27 mouse cellular contexts compared by ENCODE assay signal in the genomic region with DNA sequence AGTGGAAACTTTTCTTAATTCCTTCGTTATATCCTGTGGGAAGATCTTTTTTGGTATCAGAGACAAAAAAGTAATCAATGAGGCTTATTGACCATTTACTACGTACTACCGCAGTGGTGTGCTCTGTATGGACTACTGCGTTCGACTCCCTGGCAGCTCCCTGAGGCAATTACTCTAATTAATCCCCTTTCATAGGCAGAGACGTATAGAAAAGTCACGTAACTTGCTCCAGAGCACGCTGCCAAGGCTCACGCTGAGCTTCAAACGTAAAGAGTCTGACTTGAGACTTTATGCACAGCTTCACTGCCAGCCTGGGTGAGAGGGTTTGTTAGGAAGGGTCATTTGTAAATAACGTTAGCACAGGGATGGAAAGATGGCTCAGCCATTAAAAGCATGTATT. TPM values are rescaled to one million over a fixed set of nuclear protein-coding genes. Genes with fewer than 3 reads are reported as not detected.
"Had no signal": no experiment of that assay in that cellular context is flagged by ENCODE, and none has a peak within 500 bp of the region (broad histone marks: within the 10 kb centered on the region; RNA-seq: fewer than 3 reads in every experiment).

No protein-coding gene starts in this region.

- H3K9ac ChIP-seq: heart, embryonic 12.5 days; hindbrain, embryonic 13.5 days; hindbrain, embryonic 15.5 days; kidney, embryonic 15.5 days; limb, embryonic 13.5 days; limb, embryonic 15.5 days; liver, embryonic 12.5 days; liver, embryonic 14.5 days had no signal

- H3K4me1 ChIP-seq: hindbrain, embryonic 13.5 days; hindbrain, embryonic 15.5 days; kidney, embryonic 15.5 days had no signal

- H3K4me3 ChIP-seq: heart, embryonic 10.5 days; heart, embryonic 12.5 days; hindbrain, embryonic 13.5 days; hindbrain, embryonic 15.5 days; kidney, embryonic 15.5 days; limb, embryonic 13.5 days; limb, embryonic 15.5 days; liver, embryonic 12.5 days had no signal

- H3K9me3 ChIP-seq: heart, embryonic 10.5 days; heart, embryonic 12.5 days; hindbrain, embryonic 13.5 days; hindbrain, embryonic 15.5 days; kidney, embryonic 15.5 days; limb, embryonic 13.5 days; limb, embryonic 15.5 days; liver, embryonic 12.5 days had no signal

- ATAC-seq: hindbrain, postnatal 0 days; intestine, embryonic 16.5 days; liver, embryonic 12.5 days had no signal

- H3K36me3 ChIP-seq: heart, embryonic 10.5 days; heart, embryonic 12.5 days; hindbrain, embryonic 13.5 days; hindbrain, embryonic 15.5 days; kidney, embryonic 15.5 days; limb, embryonic 13.5 days; limb, embryonic 15.5 days; liver, embryonic 12.5 days had no signal

- H3K27ac ChIP-seq: heart, embryonic 10.5 days; hindbrain, embryonic 13.5 days; hindbrain, embryonic 15.5 days; hindbrain, postnatal 0 days; kidney, embryonic 15.5 days; kidney, postnatal 0 days; limb, embryonic 13.5 days; limb, embryonic 15.5 days; liver, embryonic 12.5 days; liver, embryonic 14.5 days had no signal

- DNase-seq: gastrocnemius, postnatal 14 days; gastrocnemius, postnatal 36 days; heart, adult 18-20 months; heart, postnatal 10 days; heart, postnatal 36 days; kidney, adult 11 months; kidney, adult 2 months; kidney, adult 9 months; kidney, postnatal 14 days; kidney, postnatal 36 days; layer of hippocampus, adult 9-11 months; layer of hippocampus, postnatal 36 days; left cerebral cortex, postnatal 4 days had no signal

- H3K4me2 ChIP-seq: heart, embryonic 12.5 days; hindbrain, embryonic 13.5 days; hindbrain, embryonic 15.5 days; kidney, embryonic 15.5 days; limb, embryonic 13.5 days; limb, embryonic 15.5 days; liver, embryonic 12.5 days had no signal

- H3K27me3 ChIP-seq: heart, embryonic 12.5 days; hindbrain, embryonic 13.5 days; hindbrain, embryonic 15.5 days; kidney, embryonic 15.5 days; limb, embryonic 13.5 days; limb, embryonic 15.5 days had no signal

RNA-seq across cellular contexts. Expression of gene Tmem156, which starts 8.1 kb away (rescaled TPM):
- polyA plus RNA-seq: heart, embryonic 14.5 days; hindbrain, embryonic 13.5 days; hindbrain, embryonic 15.5 days; liver, adult 2 months had no signal
